ENCODE assay signal across 6 mouse cellular contexts in genomic region chr14:53516623-53517238, GRCm38 (mm10).
ATAC-seq lines count a peak whose summit lies in the region.
"Not testable (repeated sequence)": the region's sequence is repeated elsewhere in the genome, so short reads cannot be mapped to it uniquely, and the experiment has no call there.

No protein-coding gene starts in this region.

- H3K4me2 ChIP-seq in midbrain, embryonic 12.5 days (replicated peaks) = not testable (repeated sequence)

- H3K36me3 ChIP-seq in midbrain, embryonic 12.5 days = not testable (repeated sequence)

- H3K9ac ChIP-seq in midbrain, embryonic 12.5 days (replicated peaks) = not testable (repeated sequence)

- H3K9me3 ChIP-seq in midbrain, embryonic 12.5 days = not testable (repeated sequence)

- H3K27ac ChIP-seq in midbrain, embryonic 12.5 days (replicated peaks) = not testable (repeated sequence)

- not testable (repeated sequence) for H3K4me1 ChIP-seq in midbrain, embryonic 12.5 days

- not testable (repeated sequence) for H3K27me3 ChIP-seq in midbrain, embryonic 12.5 days

- no CpG with 5 or more reads among the region's 10 CpGs for WGBS in midbrain, embryonic 12.5 days

- peak; percentile 63 for ATAC-seq in activated CD4-positive, CD25-positive, alpha-beta regulatory T cell, adult 4 months
- ATAC-seq in erythroid progenitor cell, adult 5-6 weeks (replicated peaks; ENCODE audit: low FRiP score, poor library complexity, severe bottlenecking) = peak; percentile 76; the same call in 1 of the 2 replicates
- ATAC-seq in granulocyte monocyte progenitor cell, adult 5-6 weeks (replicated peaks; ENCODE audit: poor library complexity, severe bottlenecking) = peak; percentile 84
- ATAC-seq in megakaryocyte, adult 5-6 weeks (ENCODE audit: poor library complexity, severe bottlenecking) = peak; percentile 91
- 0 out of 2 replicates have a peak, but pooled peaks have one; percentile 27 for ATAC-seq in midbrain, embryonic 12.5 days (ENCODE audit: low FRiP score, low read depth)
- peak; percentile 46; the same call in 1 of the 2 replicates for ATAC-seq in neutrophil, adult 5-6 weeks (ENCODE audit: extremely low read depth, insufficient number of reproducible peaks, low FRiP score, poor library complexity, severe bottlenecking)

- H3K4me3 ChIP-seq in midbrain, embryonic 12.5 days = not testable (repeated sequence)

Comparison
In these comparisons a context has a peak if more than half of its experiments do, and no peak if none do; other contexts are left out.
1. ATAC-seq: peak in every context shown above with its lines; median percentile 91 in megakaryocyte, adult 5-6 weeks; 84 in granulocyte monocyte progenitor cell, adult 5-6 weeks; 76 in erythroid progenitor cell, adult 5-6 weeks; 63 in activated CD4-positive, CD25-positive, alpha-beta regulatory T cell, adult 4 months; 46 in neutrophil, adult 5-6 weeks; 27 in midbrain, embryonic 12.5 days.